Mouse (Mus musculus) heart, embryonic 12.5 days (tissue): ENCODE measurements at regions not wholly inside any gene's neighbourhood (a gene's known extent, or its start where the extent isn't known, plus 50 kb on each side); places are given as distances from the start of the nearest gene placed in this dataset.

ENCODE experiments used
- ATAC-seq: fragments of 200-750 bp; cut with Nextera tagmentation; 2 replicates; pipeline ENCODE4 v1.8.0; 2017; ENCODE audit warnings: moderate TSS enrichment, moderate library complexity; ENCODE audit not compliant: insufficient number of reproducible peaks, low FRiP score
- H3K27ac ChIP-seq: fragments of 300-500 bp; sonication (generic); 2 replicates; pipeline ENCODE4 v1.5.1; 2016; ENCODE audit warnings: mild to moderate bottlenecking, moderate library complexity; ENCODE audit not compliant: poor library complexity, severe bottlenecking
- H3K27me3 ChIP-seq: fragments of 300-500 bp; sonication (generic); replicated peaks from 2 replicates; pipeline ENCODE4 v1.6.1; 2016; ENCODE audit warnings: mild to moderate bottlenecking, moderate library complexity
- H3K36me3 ChIP-seq: fragments of 300-500 bp; sonication (generic); 2 replicates; pipeline ENCODE4 v1.6.1; 2016; ENCODE audit warnings: mild to moderate bottlenecking, moderate library complexity
- H3K4me1 ChIP-seq: fragments of 300-500 bp; sonication (generic); replicated peaks from 2 replicates; pipeline ENCODE4 v1.6.1; 2016; ENCODE audit warnings: mild to moderate bottlenecking
- H3K4me2 ChIP-seq: fragments of 300-500 bp; sonication (generic); 2 replicates; pipeline ENCODE4 v1.6.1; 2016; ENCODE audit warnings: mild to moderate bottlenecking, moderate library complexity
- H3K4me3 ChIP-seq: fragments of 300-500 bp; sonication (generic); 2 replicates; pipeline ENCODE4 v1.5.1; 2016; ENCODE audit warnings: mild to moderate bottlenecking
- H3K9ac ChIP-seq: fragments of 300-500 bp; sonication (generic); 2 replicates; pipeline ENCODE4 v1.6.1; 2016; ENCODE audit warnings: mild to moderate bottlenecking, moderate library complexity
- H3K9me3 ChIP-seq: fragments of 300-500 bp; sonication (generic); replicated peaks from 2 replicates; pipeline ENCODE4 v1.6.1; 2016; ENCODE audit warnings: mild to moderate bottlenecking, moderate library complexity
- WGBS: fragments of 180-500 bp; shearing (Covaris S2); methylation state at CpG from one replicate; pipeline ENCODE4 v1.1.7; 2016; 5-methylcytosine and 5-hydroxymethylcytosine counted together

DNA sequence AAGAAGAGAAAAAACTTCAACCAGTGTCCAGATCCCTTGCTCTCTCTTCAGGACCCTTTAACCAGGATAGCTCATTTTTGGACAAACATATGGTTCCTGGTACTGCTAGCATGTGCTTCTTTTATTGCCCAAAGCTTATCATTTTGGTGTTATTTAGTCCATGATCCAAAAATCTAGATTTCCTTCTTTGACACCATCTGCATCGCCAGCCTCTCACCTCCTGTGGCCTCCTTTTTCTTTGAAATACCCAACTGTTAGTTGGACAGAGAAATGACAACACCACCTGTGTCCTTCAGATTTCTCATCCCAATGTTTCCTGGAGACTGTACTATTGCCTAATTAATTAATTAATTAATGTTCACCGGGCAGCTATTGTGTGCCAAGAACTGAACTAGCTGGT lies 188.0 kb upstream of the Plppr1 start:
- Histone ChIP-seq H3K9me3 (no peaks in the 10 kb centered on the region), H3K36me3 (no peaks in the 10 kb centered on the region), H3K27ac (no peak overlapping the region), H3K4me2 (no peak overlapping the region), H3K4me1 (no peaks in the 10 kb centered on the region), H3K9ac (no peak overlapping the region), H3K4me3 (no peak overlapping the region), H3K27me3 (no peaks in the 10 kb centered on the region)
- WGBS: 82% methylated on average over 2 of the region's 2 CpGs
- ATAC-seq: no peak

- no peaks in the 10 kb centered on the region for H3K27me3 ChIP-seq
- H3K36me3 ChIP-seq: no peaks in the 10 kb centered on the region
- no peak overlapping the region for H3K27ac ChIP-seq
- no peak for ATAC-seq
- H3K4me3 ChIP-seq: no peak overlapping the region
- no peak overlapping the region for H3K4me2 ChIP-seq
- H3K9ac ChIP-seq: no peak overlapping the region
- H3K4me1 ChIP-seq: no peaks in the 10 kb centered on the region
- 62% methylated on average over 4 of the region's 4 CpGs for WGBS
- H3K9me3 ChIP-seq: no peaks in the 10 kb centered on the region
These were observed 169.9 kb upstream of the Plppr1 start for GRCm38 (mm10) chr4:48889074-48889592.

GRCm38 (mm10) chr4:48904551-48904950 lies 154.5 kb upstream of the Plppr1 start:
- H3K27ac ChIP-seq: no peak overlapping the region
- no peak overlapping the region for H3K4me3 ChIP-seq
- ATAC-seq: no peak
- no peaks in the 10 kb centered on the region for H3K27me3 ChIP-seq
- H3K9me3 ChIP-seq: no peaks in the 10 kb centered on the region
- H3K4me1 ChIP-seq: no peaks in the 10 kb centered on the region
- no peak overlapping the region for H3K9ac ChIP-seq
- WGBS: 60% methylated on average over 1 of the region's 1 CpGs
- no peaks in the 10 kb centered on the region for H3K36me3 ChIP-seq
- no peak overlapping the region for H3K4me2 ChIP-seq

- no peak overlapping the region for H3K27ac ChIP-seq
- no peaks in the 10 kb centered on the region for H3K4me1 ChIP-seq
- H3K4me3 ChIP-seq: no peak overlapping the region
- no peaks in the 10 kb centered on the region for H3K9me3 ChIP-seq
- H3K4me2 ChIP-seq: no peak overlapping the region
- no peaks in the 10 kb centered on the region for H3K36me3 ChIP-seq
- ATAC-seq: no peak
- no peak overlapping the region for H3K9ac ChIP-seq
- H3K27me3 ChIP-seq: no peaks in the 10 kb centered on the region
- 76% methylated on average over 9 of the region's 9 CpGs for WGBS
These were observed 153.7 kb upstream of the Plppr1 start for GRCm38 (mm10) chr4:48905196-48905867.

DNA sequence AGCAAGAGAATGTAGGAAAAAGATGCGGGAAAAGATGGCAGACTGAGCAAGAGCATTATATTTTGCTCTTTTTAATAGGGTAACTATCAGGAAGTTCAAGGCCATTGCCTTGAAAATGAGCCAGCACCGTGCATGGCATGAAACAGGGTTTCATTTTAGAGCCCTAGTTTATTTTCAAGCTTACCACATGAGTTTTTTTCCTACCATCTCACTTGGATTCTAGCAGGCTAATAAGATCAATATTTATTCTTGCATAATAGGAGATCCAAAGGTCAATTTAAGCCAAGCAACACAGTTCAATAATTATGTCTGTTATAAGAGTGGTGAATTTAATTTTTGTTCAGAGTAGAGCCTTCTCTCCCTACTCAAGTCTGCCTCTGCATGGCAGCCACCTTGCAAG lies 149.9 kb upstream of the Plppr1 start:
- Histone ChIP-seq H3K27ac (no peak overlapping the region), H3K4me2 (no peak overlapping the region), H3K9ac (no peak overlapping the region), H3K4me1 (no peaks in the 10 kb centered on the region), H3K27me3 (no peaks in the 10 kb centered on the region), H3K4me3 (no peak overlapping the region), H3K9me3 (no peaks in the 10 kb centered on the region), H3K36me3 (no peaks in the 10 kb centered on the region)
- no peak for ATAC-seq
- 69% methylated on average over 2 of the region's 2 CpGs for WGBS

DNA sequence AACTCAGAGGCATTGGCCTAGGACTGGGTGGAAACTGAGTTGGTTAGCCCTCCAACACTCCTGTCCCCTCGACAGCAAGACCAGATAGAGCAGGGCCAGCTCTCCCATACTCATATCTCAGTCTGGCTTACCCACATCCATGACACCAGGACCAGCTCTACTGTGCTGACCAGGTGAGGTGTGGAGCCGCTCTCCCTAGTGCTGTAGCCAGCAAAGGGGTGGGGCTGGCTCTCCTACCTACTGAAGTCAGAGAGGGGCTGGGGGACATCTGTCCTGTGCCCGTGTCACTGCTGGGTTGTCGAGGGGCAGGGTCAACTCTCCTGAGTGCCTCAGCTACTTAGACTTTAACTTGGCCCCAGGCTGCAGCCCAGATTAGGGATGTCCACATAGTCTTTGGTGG lies 145.8 kb upstream of the Plppr1 start:
- Histone ChIP-seq H3K4me1 (no peaks in the 10 kb centered on the region), H3K27ac (no peak overlapping the region), H3K4me2 (no peak overlapping the region), H3K9ac (no peak overlapping the region), H3K9me3 (no peaks in the 10 kb centered on the region), H3K4me3 (no peak overlapping the region), H3K27me3 (no peaks in the 10 kb centered on the region), H3K36me3 (no peaks in the 10 kb centered on the region)
- ATAC-seq: no peak
- WGBS: 71% methylated on average over 4 of the region's 4 CpGs

DNA sequence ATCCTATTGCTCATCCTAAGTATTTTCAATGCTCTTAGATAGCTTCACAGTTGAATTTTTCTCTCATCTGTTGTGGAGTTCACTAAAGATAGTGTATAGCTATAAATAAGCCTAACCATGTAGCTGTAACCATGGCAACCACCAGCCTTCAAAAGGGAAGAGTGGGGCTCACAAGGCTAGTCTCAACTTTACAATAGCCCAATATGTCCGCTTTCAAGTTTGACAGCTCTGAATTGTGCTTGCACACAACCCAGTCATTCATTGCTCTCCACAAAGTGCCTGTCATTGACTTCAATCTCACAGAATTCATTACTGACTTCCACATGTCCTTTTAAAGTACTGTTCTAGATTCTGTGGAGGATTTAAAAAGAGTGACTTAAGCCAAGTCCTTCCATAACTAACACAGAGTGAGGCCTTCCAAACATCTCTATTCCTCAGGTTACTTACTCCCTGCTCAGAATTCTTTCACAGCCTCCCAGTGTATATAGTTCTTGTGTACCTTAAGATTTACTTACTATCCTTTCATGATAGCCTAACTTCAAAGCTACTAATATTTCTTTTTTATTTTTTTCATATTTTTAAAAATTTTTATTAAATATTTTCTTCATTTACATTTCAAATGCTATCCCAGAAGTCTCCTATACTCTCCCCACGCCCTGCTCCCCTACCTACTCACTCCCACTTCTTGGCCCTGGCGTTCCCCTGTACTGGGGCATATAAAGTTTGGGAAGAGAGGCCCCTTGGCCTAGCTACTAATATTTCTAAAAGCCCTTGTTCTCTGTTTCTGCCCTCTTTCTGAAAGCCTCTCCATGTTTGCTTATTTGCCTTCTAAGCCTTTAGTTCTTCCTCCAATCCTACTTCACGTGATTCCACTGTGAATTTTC lies 134.3 kb upstream of the Plppr1 start:
- H3K27me3 ChIP-seq: no peaks in the 10 kb centered on the region
- no peaks in the 10 kb centered on the region for H3K9me3 ChIP-seq
- H3K4me3 ChIP-seq: no peak overlapping the region
- H3K9ac ChIP-seq: no peak overlapping the region
- no peaks in the 10 kb centered on the region for H3K36me3 ChIP-seq
- H3K27ac ChIP-seq: no peak overlapping the region
- H3K4me1 ChIP-seq: 0 out of 2 replicates have a peak, but pooled peaks cover 2% of the 10 kb centered on the region
- ATAC-seq: no peak
- no peak overlapping the region for H3K4me2 ChIP-seq
- 75% methylated on average over 4 of the region's 4 CpGs for WGBS

- Histone ChIP-seq H3K27me3 (no peaks in the 10 kb centered on the region), H3K4me1 (no peaks in the 10 kb centered on the region), H3K4me2 (no peak overlapping the region), H3K36me3 (no peaks in the 10 kb centered on the region), H3K4me3 (no peak overlapping the region), H3K27ac (no peak overlapping the region), H3K9me3 (no peaks in the 10 kb centered on the region), H3K9ac (no peak overlapping the region)
- no peak for ATAC-seq
- WGBS: 85% methylated on average over 1 of the region's 1 CpGs
These were observed 120.7 kb upstream of the Plppr1 start for GRCm38 (mm10) chr4:48938420-48938819.

- no peak overlapping the region for H3K9ac ChIP-seq
- H3K4me1 ChIP-seq: no peaks in the 10 kb centered on the region
- no peak for ATAC-seq
- H3K36me3 ChIP-seq: no peaks in the 10 kb centered on the region
- no peak overlapping the region for H3K27ac ChIP-seq
- H3K9me3 ChIP-seq: no peaks in the 10 kb centered on the region
- no peaks in the 10 kb centered on the region for H3K27me3 ChIP-seq
- 79% methylated on average over 6 of the region's 6 CpGs for WGBS
- H3K4me3 ChIP-seq: no peak overlapping the region
- no peak overlapping the region for H3K4me2 ChIP-seq
These were observed 120.2 kb upstream of the Plppr1 start for GRCm38 (mm10) chr4:48938892-48939291.

- ATAC-seq: no peak
- no peaks in the 10 kb centered on the region for H3K9me3 ChIP-seq
- 75% methylated on average over 2 of the region's 2 CpGs for WGBS
These were observed 113.7 kb upstream of the Plppr1 start for GRCm38 (mm10) chr4:48945266-48945818.

GRCm38 (mm10) chr4:48952965-48953364 lies 106.1 kb upstream of the Plppr1 start:
- no peak overlapping the region for H3K4me3 ChIP-seq
- no peaks in the 10 kb centered on the region for H3K4me1 ChIP-seq
- no peaks in the 10 kb centered on the region for H3K27me3 ChIP-seq
- no peaks in the 10 kb centered on the region for H3K36me3 ChIP-seq
- no peak for ATAC-seq
- no peak overlapping the region for H3K27ac ChIP-seq
- no peak overlapping the region for H3K9ac ChIP-seq
- 38% methylated on average over 1 of the region's 1 CpGs for WGBS
- no peaks in the 10 kb centered on the region for H3K9me3 ChIP-seq
- H3K4me2 ChIP-seq: no peak overlapping the region

More at GRCm38 (mm10) chr4:48945266-48945818, 113.7 kb upstream of the Plppr1 start:
- Histone ChIP-seq H3K36me3 (no peaks in the 10 kb centered on the region), H3K9ac (no peak overlapping the region), H3K27ac (no peak overlapping the region), H3K4me1 (no peaks in the 10 kb centered on the region), H3K4me3 (no peak overlapping the region), H3K4me2 (no peak overlapping the region), H3K27me3 (no peaks in the 10 kb centered on the region)
